Mouse (Mus musculus) MEL-GATA-1-ER (cell line): ENCODE measurements around the gene Rpap2.
A peak's percentile ranks its signal among the peaks of the same experiment; 100 is the strongest.

ENCODE experiments used
- DNase-seq: peaks from one replicate; pipeline ENCODE4 v3.0.0-alpha.2; 2012; ENCODE audit warnings: low read depth; ENCODE audit errors: extremely low read depth

Rpap2 gene

DNA sequence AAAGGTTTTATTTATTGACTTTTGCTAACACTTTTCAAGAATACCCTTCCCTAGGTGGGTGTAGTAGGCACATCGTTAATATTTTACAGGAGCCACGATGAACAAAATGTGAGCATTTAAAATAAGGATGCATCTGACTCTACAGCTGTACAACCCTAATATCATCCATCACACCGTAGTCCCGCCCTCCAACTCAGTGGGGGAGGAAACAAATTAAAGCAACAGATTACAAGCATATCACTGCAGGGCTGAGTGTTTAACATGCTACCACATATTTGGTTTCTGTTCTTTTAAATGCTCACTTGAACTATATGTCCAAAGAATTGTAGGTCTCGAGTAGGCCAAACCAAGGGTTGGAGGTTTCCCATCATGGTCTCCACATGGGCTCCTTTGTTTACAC, 90.0 kb downstream of the Rpap2 start:
- no peak for DNase-seq

DNA sequence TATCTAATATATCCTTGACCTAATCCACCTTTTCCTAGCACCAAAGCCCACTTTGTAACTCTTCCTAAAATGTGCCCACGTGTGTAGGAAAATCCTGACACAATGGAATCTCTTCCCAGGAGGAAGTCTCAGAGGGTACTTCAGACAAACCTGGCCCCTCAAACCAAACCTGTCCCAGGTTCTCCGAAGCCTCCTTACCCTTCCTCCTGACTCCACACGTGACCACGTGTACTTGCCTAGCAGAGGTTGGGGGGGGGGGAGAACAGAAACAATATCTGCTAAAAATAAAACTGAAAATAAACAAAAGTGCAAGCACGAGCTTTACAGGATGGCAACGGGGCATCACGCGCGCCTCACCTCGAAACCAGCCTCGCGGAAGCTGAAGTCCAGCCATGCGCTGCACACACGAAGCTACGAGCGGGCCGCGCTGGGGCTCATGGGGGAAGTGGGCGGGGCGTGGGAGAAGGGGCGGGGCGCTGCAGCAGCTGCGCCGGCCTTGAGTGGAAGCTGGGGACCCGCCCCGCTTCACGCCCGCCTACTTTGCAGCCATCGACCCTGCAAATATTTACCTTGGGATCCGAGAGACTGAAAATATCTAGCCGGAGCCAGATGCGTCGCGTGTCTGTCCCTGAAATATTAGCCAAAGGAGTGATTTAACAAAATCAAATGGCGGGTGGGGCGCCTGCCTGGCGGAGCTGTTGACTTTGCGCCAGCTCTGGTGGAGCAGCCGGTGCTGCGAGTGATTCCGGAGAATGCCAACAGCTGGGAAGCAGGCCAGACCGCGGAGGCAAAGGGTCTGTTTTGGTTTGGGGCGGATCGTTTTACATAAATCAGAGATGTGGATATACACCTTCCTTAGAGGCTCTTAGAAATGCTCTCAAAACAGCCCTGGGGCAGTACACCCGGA, 90.7 kb downstream of the Rpap2 start:
- peak; percentile 45 for DNase-seq

DNA sequence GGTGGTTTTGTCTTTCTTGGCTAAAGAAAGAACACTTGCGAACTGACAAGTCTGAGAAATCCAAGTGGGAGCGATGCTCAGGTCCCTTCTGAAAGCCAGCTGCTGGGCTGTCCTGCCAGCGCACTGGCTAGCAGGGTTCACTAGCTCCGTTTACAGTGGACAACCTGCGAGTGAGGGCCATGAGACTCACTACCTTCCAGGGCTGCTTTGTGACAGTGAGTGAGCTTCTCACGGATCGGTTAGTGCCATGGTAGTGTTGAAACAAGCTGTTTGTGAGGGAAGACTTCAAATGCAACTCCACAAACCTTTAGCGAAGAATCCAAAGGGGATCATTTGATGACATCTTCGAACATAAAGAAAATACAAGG, 91.3 kb downstream of the Rpap2 start:
- no peak for DNase-seq

DNA sequence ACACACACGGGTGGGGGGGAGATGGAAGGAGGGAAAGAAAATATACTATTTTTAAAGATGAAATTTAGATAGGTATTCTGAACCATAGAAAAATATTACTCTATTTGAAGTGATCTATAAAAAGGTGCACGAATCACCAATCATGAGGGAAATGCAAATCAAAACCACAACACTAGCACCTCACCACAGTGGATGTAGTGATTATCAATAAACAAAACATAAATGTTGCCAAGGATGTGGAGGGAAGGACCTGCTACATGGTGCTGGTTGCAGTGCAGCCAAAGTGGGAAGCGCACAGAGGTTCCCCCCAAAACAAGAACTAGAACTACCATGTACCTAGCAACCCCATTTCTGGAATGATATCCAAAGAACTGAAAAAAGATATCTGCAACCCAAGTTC, 97.8 kb downstream of the Rpap2 start:
- no peak for DNase-seq

DNA sequence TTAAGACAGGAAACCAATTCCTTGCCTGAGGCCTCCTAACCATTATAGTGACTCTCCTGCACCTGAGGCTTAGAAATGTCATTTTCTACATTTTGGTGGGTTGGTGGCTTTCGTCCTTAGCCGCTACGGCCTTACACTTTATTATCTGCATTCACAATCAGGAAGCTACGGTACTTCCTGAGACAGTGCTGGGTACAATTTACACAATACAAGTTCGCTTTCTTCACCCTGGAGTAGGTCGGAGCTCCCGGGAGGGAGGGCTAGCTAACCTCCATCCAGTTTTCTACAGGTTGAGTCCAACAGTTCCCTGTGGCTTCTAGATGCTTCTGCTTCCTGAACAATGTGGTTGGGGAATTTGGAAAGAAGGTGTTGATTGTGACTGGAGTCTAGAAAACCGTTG, 101.7 kb downstream of the Rpap2 start:
- DNase-seq: no peak

DNA sequence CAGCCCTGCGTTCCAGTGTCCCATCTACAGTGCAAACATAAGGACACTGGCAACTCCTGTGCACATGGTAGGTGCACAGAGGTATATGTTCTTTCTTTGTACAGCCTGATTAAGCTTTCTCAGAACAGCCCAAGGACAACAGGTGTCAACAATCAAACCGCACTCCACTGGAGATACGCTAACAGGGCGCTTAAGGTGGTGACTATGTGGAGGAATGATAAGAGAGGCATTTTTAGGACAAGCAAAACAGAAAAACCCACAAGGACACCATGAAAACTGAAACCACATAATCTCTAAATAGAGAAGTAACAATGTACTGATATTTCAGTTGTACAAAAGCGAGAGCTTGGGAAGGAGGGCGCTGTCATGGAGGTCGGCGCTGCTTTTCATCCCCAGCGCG, 103.7 kb downstream of the Rpap2 start:
- peak; percentile 69 for DNase-seq

DNA sequence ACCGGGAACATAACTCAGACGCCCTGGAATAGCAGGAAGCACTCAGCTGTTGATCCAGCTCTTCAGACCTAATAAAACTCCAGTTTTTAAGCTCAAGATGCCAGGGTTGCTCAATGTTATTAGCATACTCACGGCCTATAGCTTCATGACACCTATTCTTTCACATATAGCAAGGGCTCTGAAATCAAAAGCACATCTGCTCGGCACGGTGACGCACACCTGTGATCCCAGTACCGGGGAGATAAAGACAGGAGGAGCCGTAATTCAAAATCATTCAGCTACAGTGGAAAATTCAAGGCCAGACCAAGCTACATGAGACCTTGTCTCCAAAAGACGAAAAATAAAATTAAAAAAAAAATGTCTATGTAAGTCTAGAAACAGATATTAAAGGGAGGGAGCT, 104.5 kb downstream of the Rpap2 start:
- DNase-seq: no peak

DNA sequence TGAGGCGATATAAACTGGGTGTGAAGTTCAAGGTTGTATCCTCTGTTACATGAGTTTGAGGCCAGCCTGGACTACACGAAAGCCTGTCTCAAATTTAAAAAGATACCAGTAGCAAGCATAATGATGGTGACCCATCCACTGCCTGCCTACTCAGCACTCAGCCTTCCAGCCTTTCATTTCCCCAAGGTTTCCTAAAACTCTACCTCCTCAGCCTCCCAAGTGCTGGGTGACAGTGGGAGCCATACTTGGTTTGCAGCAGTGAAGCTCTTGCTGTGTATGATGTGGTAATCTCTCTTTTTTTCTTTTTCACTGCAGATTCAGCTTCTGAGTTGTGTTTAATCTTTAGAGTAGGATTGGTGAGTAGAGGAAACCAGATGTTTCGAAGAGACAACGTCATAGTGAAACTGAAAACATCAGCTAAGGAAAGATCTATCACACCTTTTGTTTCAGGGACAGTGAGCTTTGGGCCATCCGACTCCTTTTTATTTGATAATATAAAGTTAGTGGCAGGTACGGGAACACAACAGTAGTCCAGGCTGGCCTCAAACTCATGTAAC, 106.1 kb downstream of the Rpap2 start:
- DNase-seq: no peak

DNA sequence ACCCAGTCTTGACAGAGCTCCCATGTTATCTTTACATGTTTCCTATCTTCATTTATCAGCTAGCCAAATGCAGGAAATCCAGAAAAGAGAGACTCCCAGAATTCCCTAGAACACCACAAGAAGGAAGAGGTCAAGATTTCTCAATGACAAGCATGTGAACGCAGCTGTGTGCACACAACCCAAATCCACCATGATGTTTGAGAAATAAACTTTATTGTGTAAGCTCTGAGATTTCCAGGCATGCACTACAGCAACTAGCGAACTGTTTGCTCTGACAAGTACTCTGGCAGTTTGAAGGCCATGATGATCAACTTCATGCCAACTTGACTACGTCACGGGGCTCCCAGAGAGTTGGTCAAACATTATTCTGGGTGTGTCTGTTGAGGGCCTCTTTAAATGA, 108.6 kb downstream of the Rpap2 start:
- no peak for DNase-seq

DNA sequence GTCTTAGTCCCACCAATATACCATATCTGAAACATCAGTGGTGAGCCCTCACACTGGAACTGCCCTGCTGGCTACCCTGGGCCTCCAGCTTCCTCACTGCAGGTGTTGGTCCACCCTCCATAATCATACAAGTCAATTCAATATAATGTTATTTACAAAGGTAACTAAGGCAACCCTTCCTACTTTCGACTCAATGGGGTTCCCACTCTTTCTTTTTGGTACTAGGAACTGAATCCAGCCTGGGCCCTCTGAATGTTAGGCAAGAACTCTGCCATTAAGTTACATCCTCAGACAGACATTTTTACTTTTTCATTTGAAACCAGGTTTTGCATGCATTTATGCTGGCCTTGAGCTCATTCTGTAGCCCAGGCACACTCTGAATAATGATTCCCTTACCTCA, 109.1 kb downstream of the Rpap2 start:
- DNase-seq: no peak

DNA sequence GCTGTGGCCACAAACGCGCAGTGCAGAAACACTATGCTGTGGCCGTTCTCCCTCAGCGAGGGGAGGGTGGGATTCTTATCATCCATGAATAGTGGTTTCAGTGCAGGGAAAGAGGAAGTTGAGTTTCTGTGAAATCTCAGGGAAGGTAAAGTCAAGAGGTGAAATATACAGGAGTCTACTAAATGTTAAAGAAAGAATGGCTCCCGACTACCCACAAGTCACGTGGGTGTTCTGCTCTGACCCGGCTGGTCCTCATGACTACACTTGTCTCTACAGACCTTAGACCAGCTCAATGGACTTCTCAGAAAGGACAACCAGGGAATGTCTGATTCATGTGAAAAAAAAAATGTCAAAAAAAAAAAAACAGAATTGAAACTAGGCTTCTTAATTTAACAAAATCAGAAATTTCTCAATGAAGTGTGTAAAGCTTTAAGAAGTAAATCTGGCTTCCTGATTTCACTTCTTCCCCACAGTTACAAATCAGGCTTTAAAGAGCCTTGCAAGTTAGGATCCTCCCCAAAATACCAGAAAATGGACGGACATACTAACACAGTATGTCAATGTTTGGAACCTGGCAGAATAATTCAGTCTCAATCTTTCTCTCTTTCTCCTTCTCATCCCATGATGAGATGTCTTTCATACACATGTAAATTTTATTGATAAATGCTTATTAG, 111.1 kb downstream of the Rpap2 start:
- DNase-seq: no peak
